Mouse (Mus musculus) limb, embryonic 15.5 days (tissue): ENCODE results near the gene Pacsin2. TPM values are rescaled to one million over a fixed set of nuclear protein-coding genes. Genes with fewer than 3 reads are reported as not detected.
A peak's percentile ranks its signal among the peaks of the same experiment; 100 is the strongest.

Experiments used
- ATAC-seq: fragments of 200-750 bp; cut with Nextera tagmentation; 2 replicates; pipeline ENCODE4 v1.8.0; 2017; ENCODE audit warnings: low read depth, moderate TSS enrichment; ENCODE audit not compliant: insufficient number of reproducible peaks, low FRiP score, low TSS enrichment
- H3K27ac ChIP-seq: fragments of 300-500 bp; sonication (generic); 2 replicates; pipeline ENCODE4 v1.5.1; 2015; ENCODE audit warnings: moderate library complexity, mild to moderate bottlenecking, inconsistent platforms
- H3K27me3 ChIP-seq: fragments of 300-500 bp; sonication (generic); 2 replicates; pipeline ENCODE4 v1.6.1; 2015; ENCODE audit warnings: inconsistent platforms
- H3K36me3 ChIP-seq: fragments of 300-500 bp; sonication (generic); 2 replicates; pipeline ENCODE4 v1.6.1; 2015; ENCODE audit warnings: inconsistent platforms
- H3K4me1 ChIP-seq: fragments of 300-500 bp; sonication (generic); 2 replicates; pipeline ENCODE4 v1.6.1; 2015; ENCODE audit warnings: inconsistent platforms
- H3K4me2 ChIP-seq: fragments of 300-500 bp; sonication (generic); 2 replicates; pipeline ENCODE4 v1.6.1; 2015; ENCODE audit warnings: mild to moderate bottlenecking, inconsistent platforms
- H3K4me3 ChIP-seq: fragments of 300-500 bp; sonication (generic); 2 replicates; pipeline ENCODE4 v1.5.1; 2015; ENCODE audit warnings: mild to moderate bottlenecking, inconsistent platforms
- H3K9ac ChIP-seq: fragments of 300-500 bp; sonication (generic); 2 replicates; pipeline ENCODE4 v1.6.1; 2015; ENCODE audit warnings: inconsistent platforms
- H3K9me3 ChIP-seq: fragments of 300-500 bp; sonication (generic); 2 replicates; pipeline ENCODE4 v1.6.1; 2016; ENCODE audit warnings: inconsistent platforms
- WGBS: fragments of 180-500 bp; shearing (Covaris S2); methylation state at CpG from one replicate; pipeline ENCODE4 v1.1.7; 2015; 5-methylcytosine and 5-hydroxymethylcytosine counted together
- polyA plus RNA-seq: library from polyadenylated mRNA; unstranded; fragments of >200 nt; fragmentation: Nextera tagmentation; extraction: Ambion mirVana; gene quantifications from 2 replicates; pipeline ENCODE4 v1.2.1, GENCODE M21; 2015

The Pacsin2 gene
- polyA plus RNA-seq, 1 experiment from 2014 or later, result 57.2 TPM

GRCm38 (mm10) chr15:83358476-83358875 is 105.9 kb downstream of the Pacsin2 start:
- ATAC-seq, result no peak
- no peak overlapping the region for H3K4me3 ChIP-seq
- no peak overlapping the region for H3K4me2 ChIP-seq
- H3K9me3 ChIP-seq, result no peaks in the 10 kb centered on the region
- 83% methylated on average over 1 of the region's 1 CpGs for WGBS
- no peak overlapping the region for H3K27ac ChIP-seq
- H3K4me1 ChIP-seq, result no peaks in the 10 kb centered on the region
- no peaks in the 10 kb centered on the region for H3K27me3 ChIP-seq
- no peak overlapping the region for H3K9ac ChIP-seq
- no peaks in the 10 kb centered on the region for H3K36me3 ChIP-seq

- Histone ChIP-seq H3K4me3 (no peak overlapping the region), H3K4me2 (no peak overlapping the region), H3K9me3 (no peaks in the 10 kb centered on the region), H3K36me3 (peaks cover 4% of the 10 kb centered on the region), H3K27me3 (no peaks in the 10 kb centered on the region), H3K9ac (no peak overlapping the region), H3K27ac (no peak overlapping the region), H3K4me1 (peaks cover 20% of the 10 kb centered on the region)
- WGBS, result 76% methylated on average over 4 of the region's 4 CpGs
- no peak for ATAC-seq
Observed at GRCm38 (mm10) chr15:83351546-83351945, 112.9 kb downstream of the Pacsin2 start.

- peak overlapping the region; percentile 88; the same call in 1 of the 2 replicates for H3K4me3 ChIP-seq
- no peak for ATAC-seq
- H3K27me3 ChIP-seq, result no peaks in the 10 kb centered on the region
- peaks cover 20% of the 10 kb centered on the region for H3K4me1 ChIP-seq
- H3K9me3 ChIP-seq, result no peaks in the 10 kb centered on the region
- 49% methylated on average over 2 of the region's 2 CpGs for WGBS
- H3K27ac ChIP-seq, result no peak overlapping the region; the same call in 1 of the 2 replicates
- H3K4me2 ChIP-seq, result peak overlapping the region; percentile 68
- no peak overlapping the region; the same call in 1 of the 2 replicates for H3K9ac ChIP-seq
- H3K36me3 ChIP-seq, result peaks cover 9% of the 10 kb centered on the region
Observed at GRCm38 (mm10) chr15:83350859-83351258, 113.5 kb downstream of the Pacsin2 start.

GRCm38 (mm10) chr15:83349954-83350711 is 114.3 kb downstream of the Pacsin2 start, which contains the start of gene Arfgap3:
Gene Arfgap3, minus strand, starts transcription at chr15:83350247.
- Histone ChIP-seq H3K4me2 (peak within 1 kb of the TSS; percentile 68), H3K4me1 (peaks cover 26% of the 10 kb centered on the region), H3K9me3 (no peaks in the 10 kb centered on the region), H3K9ac (peak within 1 kb of the TSS; percentile 66), H3K4me3 (peak within 1 kb of the TSS; percentile 88), H3K27me3 (no peaks in the 10 kb centered on the region), H3K27ac (peak within 1 kb of the TSS; percentile 67), H3K36me3 (peaks cover 12% of the 10 kb centered on the region)
- WGBS, result under 1% methylated on average over 60 of the region's 60 CpGs
- ATAC-seq, result peak; percentile 87

- 17% methylated on average over 8 of the region's 8 CpGs for WGBS
- Histone ChIP-seq H3K4me1 (peaks cover 30% of the 10 kb centered on the region), H3K4me3 (peak overlapping the region; percentile 88), H3K9me3 (no peaks in the 10 kb centered on the region), H3K9ac (peak overlapping the region; percentile 66), H3K27ac (0 out of 2 replicates have a peak overlapping the region, but pooled peaks have one; percentile 51), H3K27me3 (no peaks in the 10 kb centered on the region), H3K4me2 (peak overlapping the region; percentile 68), H3K36me3 (peaks cover 14% of the 10 kb centered on the region)
- ATAC-seq, result peak; percentile 16
Observed at GRCm38 (mm10) chr15:83349225-83349953, 115.0 kb downstream of the Pacsin2 start.

GRCm38 (mm10) chr15:83348747-83349146 is 115.7 kb downstream of the Pacsin2 start:
- H3K27me3 ChIP-seq, result no peaks in the 10 kb centered on the region
- H3K4me3 ChIP-seq, result peak overlapping the region; percentile 88
- H3K27ac ChIP-seq, result no peak overlapping the region
- no peak for ATAC-seq
- H3K36me3 ChIP-seq, result peaks cover 14% of the 10 kb centered on the region
- H3K4me1 ChIP-seq, result peaks cover 32% of the 10 kb centered on the region
- H3K9me3 ChIP-seq, result no peaks in the 10 kb centered on the region
- H3K4me2 ChIP-seq, result peak overlapping the region; percentile 68
- WGBS, result 49% methylated on average over 4 of the region's 4 CpGs
- no peak overlapping the region for H3K9ac ChIP-seq

GRCm38 (mm10) chr15:83345898-83346529 is 118.4 kb downstream of the Pacsin2 start:
- Histone ChIP-seq H3K4me2 (no peak overlapping the region), H3K27ac (no peak overlapping the region), H3K4me1 (peaks cover 32% of the 10 kb centered on the region), H3K9ac (no peak overlapping the region), H3K27me3 (no peaks in the 10 kb centered on the region), H3K4me3 (no peak overlapping the region), H3K9me3 (no peaks in the 10 kb centered on the region), H3K36me3 (peaks cover 31% of the 10 kb centered on the region)
- no peak for ATAC-seq
- 86% methylated on average over 15 of the region's 15 CpGs for WGBS

GRCm38 (mm10) chr15:83344956-83345355 is 119.5 kb downstream of the Pacsin2 start:
- H3K9ac ChIP-seq, result no peak overlapping the region

GRCm38 (mm10) chr15:83344157-83344556 is 120.2 kb downstream of the Pacsin2 start:
- Histone ChIP-seq H3K4me3 (no peak overlapping the region), H3K36me3 (peaks cover 40% of the 10 kb centered on the region), H3K27ac (no peak overlapping the region), H3K4me1 (peaks cover 20% of the 10 kb centered on the region), H3K27me3 (no peaks in the 10 kb centered on the region), H3K9me3 (no peaks in the 10 kb centered on the region), H3K4me2 (no peak overlapping the region), H3K9ac (no peak overlapping the region)
- no peak for ATAC-seq
- 41% methylated on average over 7 of the region's 7 CpGs for WGBS

More at GRCm38 (mm10) chr15:83344956-83345355, 119.5 kb downstream of the Pacsin2 start:
- no peaks in the 10 kb centered on the region for H3K9me3 ChIP-seq
- H3K27ac ChIP-seq, result 0 out of 2 replicates have a peak overlapping the region, but pooled peaks have one; percentile 33
- no peak overlapping the region for H3K4me3 ChIP-seq
- no peak for ATAC-seq
- H3K27me3 ChIP-seq, result no peaks in the 10 kb centered on the region
- peaks cover 27% of the 10 kb centered on the region for H3K4me1 ChIP-seq
- no peak overlapping the region for H3K4me2 ChIP-seq
- WGBS, result 65% methylated on average over 7 of the region's 7 CpGs
- peaks cover 40% of the 10 kb centered on the region for H3K36me3 ChIP-seq

GRCm38 (mm10) chr15:83338908-83339307 is 125.5 kb downstream of the Pacsin2 start:
- H3K27me3 ChIP-seq, result no peaks in the 10 kb centered on the region
- ATAC-seq, result no peak
- H3K4me3 ChIP-seq, result no peak overlapping the region
- H3K36me3 ChIP-seq, result peaks cover 68% of the 10 kb centered on the region
- H3K4me2 ChIP-seq, result no peak overlapping the region
- H3K4me1 ChIP-seq, result no peaks in the 10 kb centered on the region
- 86% methylated on average over 6 of the region's 6 CpGs for WGBS
- no peak overlapping the region for H3K9ac ChIP-seq
- H3K9me3 ChIP-seq, result no peaks in the 10 kb centered on the region
- no peak overlapping the region for H3K27ac ChIP-seq

GRCm38 (mm10) chr15:83337903-83338870 is 126.2 kb downstream of the Pacsin2 start:
- WGBS, result 73% methylated on average over 8 of the region's 8 CpGs
- peaks cover 74% of the 10 kb centered on the region for H3K36me3 ChIP-seq
- no peak overlapping the region for H3K27ac ChIP-seq
- H3K4me1 ChIP-seq, result no peaks in the 10 kb centered on the region
- no peak overlapping the region for H3K4me3 ChIP-seq
- no peak for ATAC-seq
- no peaks in the 10 kb centered on the region for H3K9me3 ChIP-seq
- no peaks in the 10 kb centered on the region for H3K27me3 ChIP-seq
- no peak overlapping the region for H3K9ac ChIP-seq
- H3K4me2 ChIP-seq, result no peak overlapping the region
